In the genomic region with DNA sequence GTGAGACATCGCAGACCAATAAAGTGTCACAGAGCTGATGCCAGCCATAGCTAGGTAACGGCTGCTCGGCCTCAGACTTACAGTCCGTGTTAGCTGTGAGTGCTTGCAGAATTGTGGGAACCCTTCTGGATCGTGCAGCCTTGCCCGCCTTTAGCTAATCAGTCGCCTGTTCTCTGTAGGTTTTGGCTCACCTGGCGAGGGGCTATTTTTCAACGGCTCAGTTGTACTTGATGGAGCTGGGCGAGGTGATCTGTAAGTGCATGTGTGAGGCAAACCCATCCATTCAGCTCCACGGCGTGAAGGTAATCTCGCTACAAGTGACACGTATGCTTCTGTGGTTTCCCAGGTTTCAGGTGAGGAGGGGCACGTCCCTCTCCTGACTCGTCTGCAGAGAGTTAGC, we compare ENCODE assay signal across 32 mouse cellular contexts. TPM values are rescaled to one million over a fixed set of nuclear protein-coding genes. Genes with fewer than 3 reads are reported as not detected.
"Had no signal": no experiment of that assay in that cellular context is flagged by ENCODE, and none has a peak within 500 bp of the region (broad histone marks: within the 10 kb centered on the region; RNA-seq: fewer than 3 reads in every experiment).

No protein-coding gene starts in this region.

- H3K4me3 ChIP-seq: embryonic facial prominence, embryonic 10.5 days; embryonic facial prominence, embryonic 12.5 days; embryonic facial prominence, embryonic 13.5 days; embryonic facial prominence, embryonic 15.5 days; erythroblast, embryonic 14.5 days; forebrain, embryonic 10.5 days; forebrain, embryonic 12.5 days; forebrain, embryonic 13.5 days; forebrain, embryonic 15.5 days; gastrocnemius, adult 2 months had no signal

- ATAC-seq: forebrain, embryonic 13.5 days; forebrain, embryonic 14.5 days; forebrain, embryonic 15.5 days; forebrain, embryonic 16.5 days; forebrain, postnatal 0 days had no signal

- H3K9me3 ChIP-seq: embryonic facial prominence, embryonic 10.5 days; embryonic facial prominence, embryonic 12.5 days; embryonic facial prominence, embryonic 13.5 days; embryonic facial prominence, embryonic 15.5 days; forebrain, embryonic 10.5 days; forebrain, embryonic 12.5 days; forebrain, embryonic 13.5 days; forebrain, embryonic 15.5 days had no signal

- DNase-seq: cerebellum, adult 18-20 months; cerebellum, adult 2 months; cerebellum, adult 8-10 months; cerebellum, adult 9-10 months; cerebellum, adult 9-11 months; cerebellum, postnatal 10 days; cerebellum, postnatal 14 days; cerebellum, postnatal 25 days; cerebellum, postnatal 36 days; embryo, embryonic 11 days; forebrain, postnatal 0 days; gastrocnemius, adult 2 months; gastrocnemius, postnatal 10 days; gastrocnemius, postnatal 14 days; gastrocnemius, postnatal 25 days; gastrocnemius, postnatal 36 days; heart, adult 18-20 months had no signal

- H3K4me2 ChIP-seq: embryonic facial prominence, embryonic 12.5 days; embryonic facial prominence, embryonic 13.5 days; embryonic facial prominence, embryonic 15.5 days; forebrain, embryonic 12.5 days; forebrain, embryonic 13.5 days; forebrain, embryonic 15.5 days had no signal

- H3K4me1 ChIP-seq: embryonic facial prominence, embryonic 10.5 days; embryonic facial prominence, embryonic 12.5 days; embryonic facial prominence, embryonic 13.5 days; embryonic facial prominence, embryonic 15.5 days; forebrain, embryonic 10.5 days; forebrain, embryonic 12.5 days; forebrain, embryonic 13.5 days; forebrain, embryonic 15.5 days had no signal

- H3K9ac ChIP-seq: embryonic facial prominence, embryonic 12.5 days; embryonic facial prominence, embryonic 13.5 days; embryonic facial prominence, embryonic 15.5 days; forebrain, embryonic 12.5 days; forebrain, embryonic 13.5 days; forebrain, embryonic 15.5 days; forebrain, postnatal 0 days had no signal

- H3K27me3 ChIP-seq: embryonic facial prominence, embryonic 12.5 days; embryonic facial prominence, embryonic 13.5 days; embryonic facial prominence, embryonic 15.5 days; forebrain, embryonic 12.5 days; forebrain, embryonic 13.5 days; forebrain, embryonic 15.5 days had no signal

- H3K27ac ChIP-seq: embryonic facial prominence, embryonic 10.5 days; embryonic facial prominence, embryonic 12.5 days; embryonic facial prominence, embryonic 13.5 days; embryonic facial prominence, embryonic 15.5 days; forebrain, embryonic 10.5 days; forebrain, embryonic 12.5 days; forebrain, embryonic 13.5 days; forebrain, embryonic 15.5 days; gastrocnemius, adult 2 months had no signal

RNA-seq across cellular contexts. Expression of gene Wfdc21, which starts 27.0 kb away (rescaled TPM):
- total RNA-seq: forebrain, postnatal 0 days; gastrocnemius, adult 2 months; gastrocnemius, postnatal 10 days; gastrocnemius, postnatal 14 days; gastrocnemius, postnatal 36 days; heart, adult 18-20 months had no signal
- polyA plus RNA-seq: cortical plate, adult 2 months; embryonic facial prominence, embryonic 10.5 days; embryonic facial prominence, embryonic 11.5 days; embryonic facial prominence, embryonic 12.5 days; embryonic facial prominence, embryonic 13.5 days; erythroblast, embryonic 14.5 days; forebrain, embryonic 10.5 days; forebrain, embryonic 11.5 days; forebrain, embryonic 12.5 days; forebrain, embryonic 13.5 days; forebrain, embryonic 14.5 days; forebrain, embryonic 15.5 days; forebrain, embryonic 16.5 days; forebrain, postnatal 0 days; frontal cortex, adult 2 months had no signal
